Mouse (Mus musculus): ENCODE data around the gene Mmp25.

DNA sequence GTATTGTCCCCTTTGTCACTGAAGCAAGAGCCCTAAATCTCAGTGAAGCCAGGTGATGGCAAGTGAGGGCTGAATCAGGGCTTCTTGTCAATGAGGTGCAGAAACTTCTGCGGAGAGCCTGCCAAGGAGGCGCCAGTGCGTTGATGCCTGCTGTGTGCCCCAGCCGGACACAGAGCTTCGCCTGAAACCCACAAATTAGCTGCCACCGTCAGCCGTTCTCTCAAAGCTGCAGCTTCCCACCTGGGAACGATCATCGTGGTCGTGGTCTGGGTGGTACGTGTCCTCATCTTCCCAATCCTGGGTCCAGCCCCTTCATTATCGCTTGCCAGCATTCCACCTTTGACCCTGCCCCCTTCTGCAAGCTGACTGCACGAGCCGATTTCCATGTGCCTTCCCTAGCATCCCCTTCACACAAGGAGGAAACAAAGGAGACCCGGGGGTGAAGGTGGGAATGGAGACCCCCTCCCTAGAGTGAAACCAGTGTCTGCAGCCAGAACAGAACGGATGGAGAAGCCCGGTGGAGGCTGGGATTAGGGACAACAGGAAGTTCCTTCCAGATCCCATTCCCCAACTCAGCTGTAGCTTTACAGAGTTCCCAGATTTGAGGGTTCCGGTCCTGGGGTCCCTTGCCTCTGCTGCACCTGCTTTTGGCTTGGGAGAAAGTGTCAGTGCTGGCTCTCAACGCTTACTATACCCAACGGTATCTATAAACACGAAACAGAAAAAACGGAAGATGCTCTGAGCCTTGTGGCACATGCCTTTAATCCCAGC lies 59.2 kb downstream of the Mmp25 start:
- TF ChIP-seq EP300 (optimal IDR thresholded peaks at IDR 0.05) (no peak), CTCF (IDR thresholded peaks at IDR 0.05; ENCODE audit: low read depth) (no peak)

Measured in stomach, postnatal 0 days (tissue).